Mouse (Mus musculus) neural tube, embryonic 10.5 days (tissue): ENCODE measurements at regions not wholly inside any gene's neighbourhood (a gene's known extent, or its start where the extent isn't known, plus 50 kb on each side); places are given as distances from the start of the nearest gene placed in this dataset.

Experiments used
- DNase-seq: peaks from one replicate; pipeline ENCODE4 v3.0.0-alpha.2; 2017; ENCODE audit warnings: low spot score; ENCODE audit errors: extremely low spot score

GRCm38 (mm10) chr11:31282136-31282535 lies 87.7 kb downstream of the Stc2 start:
- DNase-seq = no peak

GRCm38 (mm10) chr11:31248467-31248866 lies 66.2 kb upstream of the Gm17332 start:
- DNase-seq = peak; percentile 31
